Mouse (Mus musculus) adrenal gland, adult (tissue): Measurements from ENCODE around the gene Olfr644.

Experiments used
- DNase-seq, 2 experiments: peaks; one replicate each; pipeline ENCODE4 v3.0.0; 2022 to 2023; ENCODE audit warnings: low spot score in 1 of 2; ENCODE audit not compliant: inconsistent age in 2 of 2

Olfr644 gene

GRCm38 (mm10) chr7:104071769-104072168, at the start of gene Olfr644:
TSS of gene Olfr644 (minus strand) at chr7:104071869.
- no peak for DNase-seq

GRCm38 (mm10) chr7:104104757-104104972, 33.0 kb upstream of the Olfr644 start, which contains the start of gene Olfr646:
TSS of gene Olfr646 (plus strand) at chr7:104104873.
- no peak for DNase-seq

- DNase-seq, result no peak
Observed at GRCm38 (mm10) chr7:104103913-104104756, 32.5 kb upstream of the Olfr644 start.

GRCm38 (mm10) chr7:104085365-104085764, 13.7 kb upstream of the Olfr644 start, which contains the start of gene Olfr645:
TSS of gene Olfr645 (minus strand) at chr7:104085465.
- DNase-seq, result no peak

GRCm38 (mm10) chr7:104061345-104061744, 10.3 kb downstream of the Olfr644 start, which contains the start of gene 4930516K23Rik:
TSS of gene 4930516K23Rik (minus strand) at chr7:104061445.
- no peak for DNase-seq

- no peak for DNase-seq
Observed at GRCm38 (mm10) chr7:104059215-104059614, 12.5 kb downstream of the Olfr644 start.

GRCm38 (mm10) chr7:104052566-104052965, 19.1 kb downstream of the Olfr644 start, which contains the start of gene Olfr642:
TSS of gene Olfr642 (minus strand) at chr7:104052666.
- no peak for DNase-seq

- DNase-seq, result no peak
Observed at GRCm38 (mm10) chr7:104050745-104051144, 20.9 kb downstream of the Olfr644 start.

- DNase-seq, result no peak
Observed at GRCm38 (mm10) chr7:104035145-104035544, 36.5 kb downstream of the Olfr644 start, which contains the start of gene Olfr641. TSS of gene Olfr641 (plus strand) at chr7:104035445.

GRCm38 (mm10) chr7:104026978-104027377, 44.7 kb downstream of the Olfr644 start:
- no peak for DNase-seq

- DNase-seq, result no peak
Observed at GRCm38 (mm10) chr7:104025473-104025872, 46.2 kb downstream of the Olfr644 start, which contains the start of gene Olfr640. TSS of gene Olfr640 (minus strand) at chr7:104025573.

- DNase-seq, result no peak
Observed at GRCm38 (mm10) chr7:104021651-104022050, 50.0 kb downstream of the Olfr644 start.

- DNase-seq, result no peak
Observed at GRCm38 (mm10) chr7:104018953-104019352, 52.7 kb downstream of the Olfr644 start.

GRCm38 (mm10) chr7:104017203-104017602, 54.5 kb downstream of the Olfr644 start, which contains the start of gene Olfr639:
TSS of gene Olfr639 (minus strand) at chr7:104017303.
- no peak for DNase-seq
